Mouse (Mus musculus): ENCODE data around the gene Vegfb. TPM values are rescaled to one million over a fixed set of nuclear protein-coding genes. Genes with fewer than 3 reads are reported as not detected.

The Vegfb gene
- 10 to 100 TPM; 67.4 to 70.3 TPM for total RNA-seq (2021)
- long read RNA-seq, experiment 1, transcript Vegfb-202 (7 exons, 1,158 nt), result minor isoform, 21 of 65 reads
- long read RNA-seq, experiment 1, transcript Vegfb-201 (7 exons, 1,281 nt), result major isoform, 25 of 65 reads
- long read RNA-seq, experiment 1, partial matches to known transcripts, result 5 of 65 reads
- long read RNA-seq, experiment 1, other reads (novel, unspliced or antisense), result 14 of 65 reads
- long read RNA-seq, experiment 2, transcript Vegfb-201 (7 exons, 1,281 nt), result minor isoform, 28 of 95 reads
- long read RNA-seq, experiment 2, transcript Vegfb-202 (7 exons, 1,158 nt), result major isoform, 43 of 95 reads
- long read RNA-seq, experiment 2, partial matches to known transcripts, result 12 of 95 reads
- long read RNA-seq, experiment 2, other reads (novel, unspliced or antisense), result 12 of 95 reads

DNA sequence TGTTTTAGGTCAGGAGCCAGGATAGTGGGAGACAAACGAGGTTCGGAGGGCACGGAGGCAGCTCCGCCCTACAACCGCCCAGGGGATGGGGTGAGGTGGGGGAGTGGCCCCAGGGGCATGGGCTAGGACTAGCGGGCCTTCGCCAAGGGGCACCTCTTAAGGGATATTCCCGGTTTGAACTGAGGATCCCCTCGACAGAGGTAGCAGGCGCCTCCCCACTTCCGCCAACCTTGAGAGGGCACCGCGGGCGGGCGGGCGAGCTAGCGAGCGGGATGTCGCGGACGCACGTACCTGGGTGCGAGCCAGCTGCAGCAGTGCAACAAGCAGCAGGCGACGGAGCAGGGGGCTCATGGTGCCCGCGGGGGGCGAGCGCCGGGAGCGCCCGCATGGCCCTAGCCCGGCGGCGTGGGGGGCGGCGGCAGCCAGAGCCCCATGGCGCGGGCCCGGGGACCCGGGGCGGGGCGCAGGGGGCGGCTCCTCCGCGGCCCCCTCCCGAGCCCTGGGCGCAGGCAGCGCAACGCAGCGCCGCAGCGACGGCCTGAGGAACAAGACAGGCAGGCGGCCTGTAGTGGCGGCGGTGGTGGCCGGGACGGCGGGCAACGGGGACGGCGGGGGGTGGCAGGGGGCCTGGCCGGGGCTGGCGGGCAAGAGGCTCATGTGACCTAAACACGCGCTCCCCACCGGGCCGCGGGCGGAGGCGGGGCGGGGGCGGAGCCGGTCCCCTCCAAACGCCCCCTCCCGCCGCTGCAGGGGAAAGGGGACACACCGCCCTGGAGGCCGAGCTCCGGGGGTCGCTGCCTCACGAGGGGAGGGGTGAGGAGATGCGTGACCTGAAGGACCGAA is at the start of gene Vegfb:
TSS of gene Vegfb (minus strand) at position 591 of the 843 bp plus-strand sequence.
- peak in 1 of 2 experiments; percentile 52 for DNase-seq (ENCODE audit: low spot score in 2 of 2)

DNA sequence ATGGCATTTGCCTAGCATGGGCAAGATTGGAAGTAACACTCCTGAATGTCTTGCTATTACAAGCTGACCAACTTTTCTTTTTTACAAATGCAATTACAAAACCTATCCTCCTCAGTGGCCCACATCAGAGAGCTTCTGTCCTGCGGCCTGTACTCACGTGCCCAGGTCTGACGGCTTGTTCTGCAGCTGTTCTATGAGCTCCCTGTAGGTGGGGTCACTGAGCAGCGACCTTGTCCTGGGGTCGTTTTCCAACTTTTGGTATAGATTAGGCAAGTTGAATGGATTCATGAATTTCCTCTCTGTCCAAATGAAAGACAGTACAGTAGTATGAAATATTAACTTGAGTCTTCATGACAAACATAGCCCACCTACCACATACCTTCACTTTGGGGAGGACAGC is 46.6 kb upstream of the Vegfb start:
- no peak for DNase-seq (ENCODE audit: low spot score in 2 of 2)

DNA sequence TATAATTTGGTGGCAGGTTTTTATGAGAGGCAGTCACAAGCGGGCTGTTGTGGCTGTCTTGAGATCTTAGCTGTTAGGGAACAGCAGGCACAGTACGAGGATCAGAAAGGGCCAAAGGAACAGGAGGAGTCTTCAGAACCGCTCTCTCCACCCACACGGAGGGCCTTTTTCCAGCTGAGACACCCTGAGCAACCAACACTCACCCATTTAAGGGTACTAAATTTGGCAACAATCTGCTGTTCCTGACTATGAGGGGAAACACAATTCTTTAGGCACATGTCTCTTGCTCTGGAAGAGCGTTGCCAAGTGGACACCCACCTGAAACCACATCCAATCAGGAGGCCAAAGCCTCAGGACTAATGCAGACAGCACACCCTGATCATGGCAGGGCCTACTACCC is 42.1 kb upstream of the Vegfb start:
- no peak for DNase-seq (ENCODE audit: low spot score in 2 of 2)

DNA sequence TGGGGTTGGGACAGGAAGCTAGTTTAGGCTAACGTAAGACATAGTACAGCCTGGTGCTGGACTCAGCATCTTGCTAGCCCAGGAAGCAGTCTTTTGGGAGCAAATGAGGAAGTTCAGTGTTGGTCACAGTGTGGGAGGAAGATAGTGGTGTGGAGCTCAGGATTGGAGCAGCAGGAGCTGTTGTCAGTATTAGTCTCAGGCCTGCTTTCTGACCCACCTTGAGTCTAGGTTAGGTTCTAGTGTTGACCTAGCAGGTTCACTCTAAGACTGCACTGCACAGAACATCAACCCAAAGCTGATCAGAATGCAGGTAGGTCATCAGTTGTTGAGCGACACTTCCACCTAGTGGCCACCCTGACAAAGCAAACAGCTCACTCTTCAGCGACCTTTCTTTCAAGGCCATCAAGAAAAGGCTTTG is 32.8 kb upstream of the Vegfb start:
- no peak for DNase-seq (ENCODE audit: low spot score in 2 of 2)

- DNase-seq (ENCODE audit: low spot score in 2 of 2), result peak in 1 of 2 experiments; percentile 37
These were observed 31.7 kb upstream of the Vegfb start, which contains the start of gene Fermt3 for GRCm38 (mm10) chr19:7019191-7019590. TSS of gene Fermt3 (minus strand) at chr19:7019469.

GRCm38 (mm10) chr19:7018546-7018945 is 31.1 kb upstream of the Vegfb start:
- DNase-seq (ENCODE audit: low spot score in 2 of 2), result no peak

DNA sequence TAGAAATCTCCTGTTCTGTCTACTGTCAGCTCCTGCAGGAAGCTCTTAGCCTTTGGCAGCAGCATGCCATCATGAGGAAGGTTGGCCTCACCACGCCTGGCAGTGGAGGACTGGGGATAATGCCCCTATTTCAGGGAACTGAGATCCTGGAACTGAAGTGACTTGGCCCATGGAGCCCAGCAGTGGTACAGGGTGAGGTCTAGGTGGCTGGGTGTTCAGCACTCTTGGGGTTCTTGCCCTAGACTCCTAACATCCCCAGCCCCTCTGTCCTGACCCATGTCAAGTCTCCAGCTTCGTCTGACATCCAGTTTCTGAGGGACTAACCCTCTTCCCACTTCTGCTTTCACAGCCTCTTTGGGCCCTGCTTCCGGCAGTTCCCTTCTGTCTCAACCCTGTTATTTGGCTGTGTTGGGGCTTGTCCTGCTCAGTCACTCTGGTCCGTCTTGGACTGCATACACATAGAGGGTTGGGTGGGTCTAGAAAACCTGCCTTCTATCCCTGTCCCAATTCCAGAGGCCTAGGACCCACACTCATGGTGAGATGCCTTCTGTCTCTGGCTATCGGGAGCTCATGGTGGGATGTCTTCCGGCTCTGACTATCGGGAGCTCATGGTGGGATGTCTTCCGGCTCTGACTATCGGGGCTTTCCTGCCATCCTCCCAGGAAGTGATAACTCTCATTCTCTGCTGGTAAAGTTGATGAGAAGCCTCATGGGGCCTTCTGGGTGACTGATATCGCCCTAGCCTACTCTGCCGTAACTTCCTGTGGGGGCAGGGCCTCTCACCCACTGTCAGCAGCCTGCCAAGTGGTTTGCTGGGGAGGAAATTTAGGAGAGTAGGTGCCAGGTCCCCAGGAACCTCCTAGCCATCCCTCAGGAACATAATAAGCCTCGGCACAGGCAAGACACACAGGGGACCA is 30.3 kb upstream of the Vegfb start:
- DNase-seq (ENCODE audit: low spot score in 2 of 2), result no peak

- no peak for DNase-seq (ENCODE audit: low spot score in 2 of 2)
These were observed 27.2 kb upstream of the Vegfb start for GRCm38 (mm10) chr19:7014481-7015135.

DNA sequence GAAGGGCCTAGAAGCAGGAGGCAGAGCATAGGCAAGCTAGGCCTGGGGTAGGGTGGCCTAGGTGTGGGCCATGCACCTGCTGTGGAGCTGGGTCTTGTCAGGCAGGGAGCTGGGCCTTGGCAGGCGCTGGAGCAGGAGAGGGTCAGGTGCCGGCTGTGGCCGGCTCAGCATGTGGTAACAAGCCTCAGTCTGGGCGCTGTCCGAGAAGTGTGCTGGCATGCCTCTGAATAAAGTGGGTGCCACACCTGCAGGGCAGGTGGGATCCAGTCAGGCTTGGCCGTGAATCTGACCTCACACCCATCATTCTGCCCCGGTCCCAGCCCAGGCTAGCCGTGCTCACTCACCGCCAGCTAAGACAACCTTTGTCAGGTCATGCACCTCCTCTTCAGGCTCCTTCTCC is 26.5 kb upstream of the Vegfb start:
- DNase-seq (ENCODE audit: low spot score in 2 of 2), result no peak

DNA sequence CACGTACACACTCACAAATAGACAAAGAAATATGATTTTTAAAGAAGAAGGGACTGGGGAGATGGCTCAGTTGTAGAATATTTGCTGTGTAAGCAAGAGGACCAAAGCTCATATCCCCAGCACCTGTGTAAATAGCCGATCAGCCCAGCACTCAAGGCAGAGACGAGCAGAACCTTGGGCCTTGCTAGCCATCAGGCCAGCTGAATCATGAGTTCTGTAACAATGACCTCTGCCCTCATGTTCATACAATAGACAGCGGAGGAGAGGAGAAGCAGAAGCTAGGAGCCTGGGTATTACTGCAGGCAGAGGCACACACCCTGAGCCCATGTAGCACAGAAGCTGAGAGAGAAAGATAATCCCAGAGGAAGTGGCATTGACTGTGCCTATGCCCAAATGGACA is 25.0 kb upstream of the Vegfb start:
- no peak for DNase-seq (ENCODE audit: low spot score in 2 of 2)

- no peak for DNase-seq (ENCODE audit: low spot score in 2 of 2)
These were observed 19.6 kb upstream of the Vegfb start for GRCm38 (mm10) chr19:7006892-7007593.

DNA sequence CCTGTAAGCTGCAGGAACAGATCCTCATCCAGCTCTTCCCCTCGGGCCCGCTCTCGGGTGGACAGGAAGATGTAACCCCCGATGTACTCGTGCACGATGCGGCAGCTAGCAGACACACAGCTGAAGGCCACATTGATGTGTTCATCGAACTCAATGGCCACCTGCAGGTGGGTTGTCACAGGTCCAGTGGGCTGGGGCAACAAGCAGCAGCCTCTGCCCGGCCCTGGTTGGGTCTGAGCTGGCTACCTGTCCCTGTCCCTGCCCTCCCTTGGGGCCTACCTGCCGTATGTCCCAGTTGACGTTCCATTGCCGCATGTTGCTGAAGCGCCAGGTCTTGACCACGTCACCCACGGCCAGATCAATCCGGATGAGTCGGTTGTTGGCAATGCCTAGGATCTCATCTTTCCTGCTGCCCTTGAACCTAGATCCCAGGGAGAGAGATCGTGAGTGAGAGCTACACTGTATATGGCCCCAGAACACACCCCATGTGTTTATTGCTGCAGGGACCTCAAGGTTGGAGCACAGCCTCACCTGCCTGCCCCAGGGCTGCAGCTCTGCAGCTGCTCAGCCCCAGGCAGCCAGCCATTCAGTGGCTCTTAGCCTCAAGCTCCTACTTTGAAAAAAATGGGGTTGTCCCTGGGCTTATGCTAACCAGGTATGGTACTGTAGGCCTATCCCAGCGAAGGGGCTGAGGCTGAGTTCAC is 12.1 kb upstream of the Vegfb start:
- no peak for DNase-seq (ENCODE audit: low spot score in 2 of 2)

DNA sequence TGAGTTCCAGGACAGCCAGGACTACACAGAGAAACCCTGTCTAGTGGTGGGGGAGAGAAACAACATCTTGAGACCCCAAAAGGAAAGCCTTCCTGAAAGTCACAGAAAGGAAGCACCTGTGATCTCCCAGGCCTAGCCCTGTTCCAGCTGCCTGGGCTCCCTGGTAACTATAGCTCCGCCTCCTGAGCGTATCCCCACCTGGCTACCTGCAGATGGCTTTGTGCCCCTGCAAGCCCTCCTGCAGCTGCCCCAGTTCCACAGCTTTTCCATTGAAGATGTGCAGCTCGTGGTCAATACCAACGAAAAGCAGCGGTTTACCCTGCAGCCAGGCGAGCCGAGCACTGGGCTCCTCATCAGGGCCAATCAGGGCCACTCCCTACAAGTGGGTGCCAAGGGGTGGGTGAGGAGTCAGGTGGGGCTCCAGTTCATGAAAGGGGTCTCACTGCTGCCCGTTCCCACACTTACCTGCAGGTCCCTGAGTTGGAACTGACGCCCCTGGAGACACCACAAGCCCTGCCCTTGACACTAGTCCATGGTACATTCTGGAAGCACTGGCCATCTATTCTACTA is 10.4 kb upstream of the Vegfb start:
- no peak for DNase-seq (ENCODE audit: low spot score in 2 of 2)

- peak; percentile 73 to 85 for DNase-seq (ENCODE audit: low spot score in 2 of 2)
These were observed 8.6 kb upstream of the Vegfb start, which contains the start of the genes Nudt22 and Trpt1 for GRCm38 (mm10) chr19:6996006-6996405. TSS of gene Nudt22 (minus strand) at chr19:6996117. TSS of gene Trpt1 (plus strand) at chr19:6996131.

DNA sequence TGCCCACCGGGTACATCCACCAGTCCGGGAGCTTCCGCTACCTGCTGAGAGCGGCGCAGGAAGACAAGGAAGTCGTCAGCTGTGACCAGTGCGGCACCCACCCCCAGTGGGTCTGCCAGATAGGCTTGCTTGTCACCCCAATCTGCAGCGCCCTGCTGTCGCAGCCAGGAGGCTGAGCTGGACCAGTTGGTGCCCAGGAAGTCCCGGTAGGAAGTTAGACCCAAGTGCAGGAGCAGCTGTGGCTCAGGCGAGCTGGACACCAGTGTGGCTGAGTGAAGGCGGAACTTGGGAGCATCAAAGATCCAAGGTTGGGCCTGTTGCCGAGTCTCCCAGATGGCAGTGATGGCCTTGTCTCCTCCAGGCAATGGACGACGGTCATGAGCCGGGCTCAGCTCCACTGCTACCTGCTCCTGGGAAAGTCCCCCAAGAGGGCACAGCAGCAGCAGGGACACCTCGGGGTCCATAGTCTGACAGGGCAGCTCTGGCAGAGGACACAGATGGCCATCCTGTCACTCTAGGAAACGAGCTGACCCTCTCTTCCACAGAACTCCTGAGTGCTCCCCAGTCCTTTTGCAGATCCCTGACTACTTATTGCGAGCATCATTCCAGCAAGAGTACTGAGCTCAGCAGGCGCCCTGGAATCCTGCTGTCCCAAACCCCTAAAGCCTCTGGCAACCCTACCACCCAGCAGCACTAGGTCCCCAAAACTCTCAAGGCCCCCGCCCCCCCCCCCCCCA is 8.0 kb upstream of the Vegfb start:
- DNase-seq (ENCODE audit: low spot score in 2 of 2), result no peak

- no peak for DNase-seq (ENCODE audit: low spot score in 2 of 2)
These were observed 7.0 kb upstream of the Vegfb start for GRCm38 (mm10) chr19:6994489-6994888.

DNA sequence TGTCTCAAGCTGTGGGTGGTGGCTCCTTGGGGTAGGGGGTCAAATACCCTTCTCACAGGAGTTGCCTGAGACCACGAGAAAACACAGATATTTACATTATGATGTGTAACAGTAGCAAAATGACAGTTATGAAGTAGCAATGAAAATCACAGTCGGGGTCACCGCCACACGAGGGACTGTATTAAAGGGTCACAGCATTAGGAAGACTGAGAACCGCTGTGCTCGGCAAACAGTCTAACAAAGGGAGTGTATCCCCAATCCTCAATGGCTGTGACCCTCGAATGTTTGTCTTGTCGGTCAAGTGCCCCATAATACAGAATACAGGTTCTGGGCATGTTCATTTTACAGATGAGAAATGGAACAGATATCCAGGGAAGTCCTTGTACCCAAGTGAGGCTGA is 6.6 kb upstream of the Vegfb start:
- no peak for DNase-seq (ENCODE audit: low spot score in 2 of 2)

All from layer of hippocampus, postnatal 14 days (tissue).